30 mouse cellular contexts compared by ENCODE assay signal in genomic region chr2:16439030-16439429, GRCm38 (mm10).
DNase-seq lines count a peak whose midpoint lies in the region; ATAC-seq and TF ChIP-seq lines count a peak whose summit lies in the region.
"Had no signal": no experiment of that assay in that cellular context is flagged by ENCODE, and none has a peak within 500 bp of the region (broad histone marks: within the 10 kb centered on the region; RNA-seq: fewer than 3 reads in every experiment).

No protein-coding gene starts in this region.

- no peaks in the 10 kb centered on the region for H3K36me3 ChIP-seq in forebrain, embryonic 16.5 days (ENCODE audit: control insufficient read depth, insufficient read depth)
- no peaks in the 10 kb centered on the region for H3K36me3 ChIP-seq in forebrain, embryonic 15.5 days
- no peaks in the 10 kb centered on the region for H3K36me3 ChIP-seq in liver, adult 2 months (ENCODE audit: control insufficient read depth, insufficient read depth, low read length)
- H3K36me3 ChIP-seq in liver, embryonic 11.5 days (ENCODE audit: control insufficient read depth, insufficient read depth, low read length) = no peaks in the 10 kb centered on the region
- H3K36me3 ChIP-seq: G1E; kidney, embryonic 15.5 days; midbrain, embryonic 10.5 days; neural tube, embryonic 12.5 days had no signal

- TF ChIP-seq CTCF in liver, adult 2 months (IDR thresholded peaks at IDR 0.05; ENCODE audit: low read depth, low read length) = no peak

- no peaks in the 10 kb centered on the region for H3K79me2 ChIP-seq in liver, adult 2 months (ENCODE audit: control insufficient read depth, insufficient read depth, low read length)

- 0 out of 2 replicates have a peak, but pooled peaks have one; percentile 15 for ATAC-seq in forebrain, embryonic 16.5 days
- no peak for ATAC-seq in forebrain, embryonic 15.5 days (replicated peaks)
- ATAC-seq in liver, embryonic 11.5 days (replicated peaks; ENCODE audit: low FRiP score) = no peak
- ATAC-seq: forebrain, embryonic 13.5 days; intestine, postnatal 0 days; midbrain, embryonic 16.5 days had no signal

- H3K4me3 ChIP-seq in forebrain, embryonic 16.5 days (replicated peaks; ENCODE audit: low read length) = no peak overlapping the region
- H3K4me3 ChIP-seq in forebrain, embryonic 15.5 days = no peak overlapping the region
- no peak overlapping the region for H3K4me3 ChIP-seq in liver, adult 2 months (ENCODE audit: insufficient read depth, low read depth, low read length)
- no peak overlapping the region for H3K4me3 ChIP-seq in liver, embryonic 11.5 days (ENCODE audit: low read depth, low read length)
- H3K4me3 ChIP-seq: forebrain, embryonic 13.5 days; kidney, embryonic 15.5 days; left cerebral cortex, adult 2 months; midbrain, embryonic 10.5 days; myocyte; neural tube, embryonic 12.5 days had no signal

- H3K4me1 ChIP-seq in forebrain, embryonic 16.5 days (replicated peaks; ENCODE audit: control insufficient read depth, insufficient read depth, low read length) = no peaks in the 10 kb centered on the region
- H3K4me1 ChIP-seq in forebrain, embryonic 15.5 days = no peaks in the 10 kb centered on the region
- no peaks in the 10 kb centered on the region for H3K4me1 ChIP-seq in liver, adult 2 months (ENCODE audit: control insufficient read depth, insufficient read depth, low read length)
- H3K4me1 ChIP-seq in liver, embryonic 11.5 days (replicated peaks; ENCODE audit: control insufficient read depth, insufficient read depth, low read length) = no peaks in the 10 kb centered on the region
- H3K4me1 ChIP-seq: forebrain, embryonic 13.5 days; kidney, embryonic 15.5 days; midbrain, embryonic 10.5 days; neural tube, embryonic 12.5 days had no signal

- peak; percentile 18 for DNase-seq in liver, adult 2 months (ENCODE audit: extremely low read depth, low read depth, low spot score)
- no peak for DNase-seq in liver, embryonic 11.5 days (ENCODE audit: low spot score)
- DNase-seq in cerebellum, adult 8-10 months = peak; percentile 6
- peak; percentile 45 to 48 for DNase-seq in cerebellum, postnatal 25 days
- DNase-seq in layer of hippocampus, postnatal 36 days = no peak
- DNase-seq in urinary bladder, postnatal 14 days (ENCODE audit: low spot score) = no peak
- DNase-seq: adrenal gland, postnatal 10 days; gastrocnemius, postnatal 25 days; heart, adult 11 months; heart, postnatal 36 days; kidney, postnatal 25 days; lung, embryonic 14.5 days; lung, postnatal 14 days; right cerebral cortex, adult 18-20 months; thymus, adult 18-20 months; thymus, postnatal 25 days had no signal

- TF ChIP-seq POLR2A in liver, adult 2 months (IDR thresholded peaks at IDR 0.05; ENCODE audit: extremely low read depth, insufficient read depth, low read length) = no peak

- H3K9me3 ChIP-seq in forebrain, embryonic 16.5 days (ENCODE audit: control insufficient read depth, low read length) = no peaks in the 10 kb centered on the region
- no peaks in the 10 kb centered on the region for H3K9me3 ChIP-seq in forebrain, embryonic 15.5 days
- H3K9me3 ChIP-seq in liver, embryonic 11.5 days (ENCODE audit: control insufficient read depth, low read length) = no peaks in the 10 kb centered on the region
- H3K9me3 ChIP-seq: forebrain, embryonic 13.5 days; G1E; kidney, embryonic 15.5 days; midbrain, embryonic 10.5 days; neural tube, embryonic 12.5 days had no signal

- no peaks in the 10 kb centered on the region for H3K27me3 ChIP-seq in forebrain, embryonic 16.5 days (replicated peaks; ENCODE audit: control insufficient read depth, insufficient read depth, low read length)
- H3K27me3 ChIP-seq in forebrain, embryonic 15.5 days = no peaks in the 10 kb centered on the region
- H3K27me3 ChIP-seq in liver, adult 2 months (ENCODE audit: control insufficient read depth, insufficient read depth, low read length) = no peaks in the 10 kb centered on the region
- H3K27me3 ChIP-seq in liver, embryonic 11.5 days (replicated peaks; ENCODE audit: control insufficient read depth, insufficient read depth, low read length) = no peaks in the 10 kb centered on the region
- H3K27me3 ChIP-seq: forebrain, embryonic 13.5 days; kidney, embryonic 15.5 days; neural tube, embryonic 12.5 days had no signal

- no peak overlapping the region for H3K4me2 ChIP-seq in forebrain, embryonic 16.5 days (ENCODE audit: low read length)
- H3K4me2 ChIP-seq in forebrain, embryonic 15.5 days (replicated peaks) = no peak overlapping the region
- H3K4me2 ChIP-seq in liver, embryonic 11.5 days = no peak overlapping the region
- H3K4me2 ChIP-seq: forebrain, embryonic 13.5 days; heart, embryonic 11.5 days; kidney, embryonic 15.5 days; lung, embryonic 14.5 days; neural tube, embryonic 12.5 days had no signal

- H3K27ac ChIP-seq in forebrain, embryonic 16.5 days (ENCODE audit: low read length) = no peak overlapping the region
- H3K27ac ChIP-seq in forebrain, embryonic 15.5 days (replicated peaks) = no peak overlapping the region
- H3K27ac ChIP-seq in liver, adult 2 months (replicated peaks; ENCODE audit: insufficient read depth, low read depth, low read length) = no peak overlapping the region
- H3K27ac ChIP-seq in liver, embryonic 11.5 days (ENCODE audit: low read depth, low read length) = no peak overlapping the region
- H3K27ac ChIP-seq: forebrain, embryonic 13.5 days; kidney, embryonic 15.5 days; left cerebral cortex, adult 2 months; liver, embryonic 14.5 days; midbrain, embryonic 10.5 days; neural tube, embryonic 12.5 days; stomach, postnatal 0 days had no signal

- no peak overlapping the region for H3K9ac ChIP-seq in forebrain, embryonic 16.5 days (replicated peaks; ENCODE audit: low read depth, low read length)
- H3K9ac ChIP-seq in forebrain, embryonic 15.5 days (replicated peaks) = no peak overlapping the region
- H3K9ac ChIP-seq in liver, adult 2 months (ENCODE audit: low read depth, low read length) = no peak overlapping the region
- H3K9ac ChIP-seq in liver, embryonic 11.5 days (ENCODE audit: low read depth, low read length) = no peak overlapping the region
- H3K9ac ChIP-seq: forebrain, embryonic 13.5 days; kidney, embryonic 15.5 days; liver, embryonic 14.5 days; lung, embryonic 14.5 days; neural tube, embryonic 12.5 days had no signal

- 82% methylated on average over 5 of the region's 5 CpGs for WGBS in forebrain, embryonic 16.5 days
- WGBS in forebrain, embryonic 15.5 days = 82% methylated on average over 5 of the region's 5 CpGs
- WGBS in liver, adult 2 months = 91% methylated on average over 5 of the region's 5 CpGs
- WGBS in liver, embryonic 11.5 days = 88% methylated on average over 5 of the region's 5 CpGs

Comparison
In these comparisons a context has a peak if more than half of its experiments do, and no peak if none do; other contexts are left out.
1. DNase-seq: peak in liver, adult 2 months (single experiment), cerebellum, adult 8-10 months (single experiment) and cerebellum, postnatal 25 days (2 of 2); none in liver, embryonic 11.5 days (single experiment), layer of hippocampus, postnatal 36 days (0 of 2) and urinary bladder, postnatal 14 days (single experiment).